Mouse (Mus musculus): ENCODE measurements around the gene Cbln3.

- TF ChIP-seq CTCF (IDR thresholded peaks at IDR 0.05; ENCODE audit: low read depth) (no peak), EP300 (IDR thresholded peaks at IDR 0.05; ENCODE audit: low read depth) (no peak)
Observed at GRCm38 (mm10) chr14:55833126-55833525, 51.1 kb downstream of the Cbln3 start.
